Mouse (Mus musculus) stomach, postnatal 0 days (tissue): ENCODE results near the gene Mapk1ip1l.

Source experiments
- CTCF ChIP-seq: IDR thresholded peaks from 2 replicates; pipeline ENCODE4 v1.5.1; 2016; ENCODE audit warnings: antibody characterized with exemption, low read depth, mild to moderate bottlenecking, moderate library complexity
- EP300 ChIP-seq: optimal IDR thresholded peaks from 2 replicates; pipeline ENCODE3; 2016; ENCODE audit warnings: antibody characterized with exemption

DNA sequence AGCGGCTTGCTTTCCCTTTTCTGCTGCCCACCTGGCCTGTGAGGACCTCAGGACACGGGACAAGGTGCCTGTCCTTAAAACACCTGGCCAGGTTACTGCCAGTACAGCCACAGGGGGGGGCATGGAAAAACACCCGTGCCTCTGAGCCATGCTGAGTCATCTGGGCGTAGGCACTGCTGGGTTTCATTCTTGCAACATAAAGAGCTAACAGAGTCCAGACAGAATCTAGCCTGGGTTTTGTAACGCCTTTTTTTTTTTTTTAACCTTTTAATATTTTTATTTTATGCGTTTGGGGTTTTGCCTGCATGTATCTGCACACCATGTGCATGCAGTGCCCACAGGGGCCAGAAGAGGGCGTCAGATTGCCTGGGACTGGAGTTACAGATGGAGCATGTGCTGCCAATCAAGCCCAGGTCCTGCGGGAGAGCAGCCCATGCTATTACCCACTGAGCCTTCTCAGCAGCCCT lies 56.1 kb downstream of the Mapk1ip1l start:
- peak; percentile 61 for TF ChIP-seq CTCF
- TF ChIP-seq EP300: no peak
